Mouse (Mus musculus) testis, adult 2 months (tissue): ENCODE measurements around the gene Bfsp2.

Experiments used
- CTCF ChIP-seq: fragments of 200-500 bp; IDR thresholded peaks from 2 replicates; pipeline ENCODE4 v1.5.1; 2012; ENCODE audit warnings: low read depth, mild to moderate bottlenecking, inconsistent platforms, low read length, moderate library complexity; ENCODE audit not compliant: control insufficient read depth, insufficient read depth, insufficient replicate concordance
- POLR2A ChIP-seq: fragments of 200-500 bp; IDR thresholded peaks from 2 replicates; pipeline ENCODE4 v1.6.1; 2012; ENCODE audit warnings: low read depth, mild to moderate bottlenecking, inconsistent platforms, low read length, moderate library complexity; ENCODE audit not compliant: control insufficient read depth

DNA sequence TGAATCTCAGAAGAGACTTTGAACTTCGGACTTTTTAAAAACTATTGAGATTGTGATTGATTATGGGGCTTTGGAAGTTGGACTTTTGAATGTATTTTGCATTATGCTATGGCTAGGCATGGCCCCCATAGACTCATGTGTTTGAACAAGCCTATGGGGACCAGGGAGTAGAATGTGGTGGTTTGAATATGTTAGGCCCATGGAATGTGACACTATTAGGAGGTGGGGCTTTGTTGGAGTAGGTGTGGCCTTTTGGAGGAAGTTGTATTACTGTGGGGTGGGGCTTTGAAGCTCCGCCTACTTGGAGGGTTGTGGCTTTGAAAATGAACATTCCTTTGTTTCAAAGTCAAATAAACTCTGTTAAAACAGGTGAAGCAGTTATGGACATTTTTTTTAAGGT lies 61.4 kb downstream of the Bfsp2 start:
- no peak for TF ChIP-seq CTCF
- no peak for TF ChIP-seq POLR2A
